ENCODE assay signal across 8 mouse cellular contexts in the genomic region with DNA sequence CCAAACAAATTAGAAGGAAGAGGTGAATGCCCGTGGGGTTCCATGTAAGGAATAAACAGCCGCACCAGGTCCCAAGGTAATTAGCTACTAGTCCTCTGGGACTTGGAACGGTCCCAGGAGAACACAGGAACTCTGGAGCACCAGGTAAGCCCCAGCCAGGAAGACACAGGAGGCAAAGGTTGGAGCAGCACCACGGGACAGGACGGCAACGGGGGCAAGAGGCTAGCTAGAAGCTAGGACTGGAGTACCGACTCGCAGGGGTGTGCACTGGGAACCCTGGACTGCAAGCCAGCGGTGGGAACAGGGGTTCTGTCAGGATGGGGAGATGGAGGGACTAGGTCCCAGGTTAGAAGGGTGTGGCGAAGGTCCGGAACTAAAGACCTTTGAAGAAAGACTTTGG. TPM values are rescaled to one million over a fixed set of nuclear protein-coding genes. Genes with fewer than 3 reads are reported as not detected.
DNase-seq lines count a peak whose midpoint lies in the region; ATAC-seq and TF ChIP-seq lines count a peak whose summit lies in the region.

No protein-coding gene starts in this region.

- 5% methylated on average over 11 of the region's 11 CpGs for WGBS in lung, adult 2 months
- 8% methylated on average over 11 of the region's 11 CpGs for WGBS in forebrain, embryonic 13.5 days

- H3K4me3 ChIP-seq in lung, adult 2 months (replicated peaks; ENCODE audit: extremely low read depth, low read depth, low read length) = peak overlapping the region; percentile 99
- H3K4me3 ChIP-seq in forebrain, embryonic 13.5 days = peak overlapping the region; percentile 82

- no peak overlapping the region for H3K27ac ChIP-seq in forebrain, embryonic 13.5 days

- peak; percentile 5 for ATAC-seq in forebrain, embryonic 13.5 days
- ATAC-seq in frontal cortex, adult (ENCODE audit: low TSS enrichment) = no peak

- TF ChIP-seq POLR2A in lung, adult 2 months (IDR thresholded peaks at IDR 0.05; ENCODE audit: borderline replicate concordance, extremely low read depth, low read depth, low read length) = no peak

- no peak for TF ChIP-seq CTCF in lung, adult 2 months (IDR thresholded peaks at IDR 0.05; ENCODE audit: insufficient read depth, low read length)

- peak overlapping the region; percentile 82 for H3K9ac ChIP-seq in forebrain, embryonic 13.5 days

- no peaks in the 10 kb centered on the region for H3K9me3 ChIP-seq in forebrain, embryonic 13.5 days (replicated peaks)

- H3K4me2 ChIP-seq in forebrain, embryonic 13.5 days = peak overlapping the region; percentile 84

- peaks cover 17% of the 10 kb centered on the region for H3K4me1 ChIP-seq in lung, adult 2 months (ENCODE audit: control insufficient read depth, insufficient read depth, low read length)
- H3K4me1 ChIP-seq in forebrain, embryonic 13.5 days = peaks cover 16% of the 10 kb centered on the region

- DNase-seq in lung, adult 2 months = peak; percentile 54
- no peak for DNase-seq in lung, postnatal 14 days
- peak; percentile 31 for DNase-seq in adrenal gland, postnatal 25 days
- DNase-seq in kidney, adult 9 months = peak; percentile 93
- peak; percentile 18 for DNase-seq in mesoderm, embryonic 11.5 days (ENCODE audit: low read depth, low spot score)
- DNase-seq in urinary bladder, adult 2 months (ENCODE audit: low spot score) = no peak

- H3K27me3 ChIP-seq in forebrain, embryonic 13.5 days = no peaks in the 10 kb centered on the region

- no peaks in the 10 kb centered on the region for H3K36me3 ChIP-seq in forebrain, embryonic 13.5 days (ENCODE audit: poor library complexity, severe bottlenecking)

RNA-seq across cellular contexts. Expression of gene Mrpl44, which starts 15.2 kb away (rescaled TPM):
- 6.2 and 9.4 TPM in 2 replicates for polyA plus RNA-seq in lung, adult 2 months (2012; rRNA removed)
- 48.4 and 59.6 TPM in 2 replicates for total RNA-seq in adrenal gland, postnatal 25 days (2021)
- polyA plus RNA-seq in forebrain, embryonic 13.5 days (2015; fragmentation: Nextera tagmentation; extraction: Ambion mirVana) = 49.9 and 53.6 TPM in 2 replicates
- 29.1 and 30.8 TPM in 2 replicates for polyA plus RNA-seq in urinary bladder, adult 2 months (2012; rRNA removed)

RNA-seq across cellular contexts. Expression of gene Wdfy1, which starts 15.3 kb away (rescaled TPM):
- 42.4 and 58.7 TPM in 2 replicates for polyA plus RNA-seq in lung, adult 2 months (2012; rRNA removed)
- 48.5 and 53.7 TPM in 2 replicates for total RNA-seq in adrenal gland, postnatal 25 days (2021)
- 59.0 and 67.2 TPM in 2 replicates for polyA plus RNA-seq in forebrain, embryonic 13.5 days (2015; fragmentation: Nextera tagmentation; extraction: Ambion mirVana)
- polyA plus RNA-seq in urinary bladder, adult 2 months (2012; rRNA removed) = 17.5 and 19.5 TPM in 2 replicates

Comparison
In these comparisons a context has a peak if more than half of its experiments do, and no peak if none do; other contexts are left out.
1. DNase-seq: peak in lung, adult 2 months (single experiment), adrenal gland, postnatal 25 days (single experiment), kidney, adult 9 months (single experiment) and mesoderm, embryonic 11.5 days (single experiment); none in lung, postnatal 14 days (single experiment) and urinary bladder, adult 2 months (single experiment).